ENCODE assay signal across 24 mouse cellular contexts in genomic region chr5:105055279-105055678, GRCm38 (mm10).
"Had no signal": no experiment of that assay in that cellular context is flagged by ENCODE, and none has a peak within 500 bp of the region (broad histone marks: within the 10 kb centered on the region; RNA-seq: fewer than 3 reads in every experiment).

No protein-coding gene starts in this region.

- H3K36me3 ChIP-seq: heart, embryonic 13.5 days; heart, embryonic 15.5 days; hindbrain, embryonic 13.5 days; hindbrain, embryonic 15.5 days; kidney, embryonic 15.5 days; limb, embryonic 13.5 days; limb, embryonic 15.5 days had no signal

- DNase-seq: gastrocnemius, postnatal 14 days; gastrocnemius, postnatal 36 days; heart, adult 18-20 months; heart, postnatal 14 days; heart, postnatal 36 days; kidney, adult 11 months; kidney, adult 2 months; kidney, adult 9 months; kidney, postnatal 14 days; kidney, postnatal 36 days; layer of hippocampus, adult 9-11 months; layer of hippocampus, postnatal 36 days; left cerebral cortex, postnatal 4 days had no signal

- H3K9me3 ChIP-seq: heart, embryonic 13.5 days; heart, embryonic 15.5 days; hindbrain, embryonic 13.5 days; hindbrain, embryonic 15.5 days; kidney, embryonic 15.5 days; limb, embryonic 13.5 days; limb, embryonic 15.5 days had no signal

- H3K4me1 ChIP-seq: heart, embryonic 13.5 days; heart, embryonic 15.5 days; hindbrain, embryonic 13.5 days; hindbrain, embryonic 15.5 days; kidney, embryonic 15.5 days; limb, embryonic 13.5 days; limb, embryonic 15.5 days had no signal

- ATAC-seq: hindbrain, postnatal 0 days; intestine, embryonic 16.5 days had no signal

- H3K27ac ChIP-seq: heart, embryonic 13.5 days; heart, embryonic 15.5 days; hindbrain, embryonic 13.5 days; hindbrain, embryonic 15.5 days; hindbrain, postnatal 0 days; kidney, embryonic 15.5 days; kidney, postnatal 0 days; limb, embryonic 13.5 days; limb, embryonic 15.5 days had no signal

- H3K9ac ChIP-seq: heart, embryonic 13.5 days; heart, embryonic 15.5 days; hindbrain, embryonic 13.5 days; hindbrain, embryonic 15.5 days; kidney, embryonic 15.5 days; limb, embryonic 13.5 days; limb, embryonic 15.5 days had no signal

- H3K4me3 ChIP-seq: heart, embryonic 13.5 days; heart, embryonic 15.5 days; hindbrain, embryonic 13.5 days; hindbrain, embryonic 15.5 days; kidney, embryonic 15.5 days; limb, embryonic 13.5 days; limb, embryonic 15.5 days had no signal

- H3K27me3 ChIP-seq: heart, embryonic 13.5 days; heart, embryonic 15.5 days; hindbrain, embryonic 13.5 days; hindbrain, embryonic 15.5 days; kidney, embryonic 15.5 days; limb, embryonic 13.5 days; limb, embryonic 15.5 days had no signal

- H3K4me2 ChIP-seq: heart, embryonic 11.5 days; heart, embryonic 13.5 days; heart, embryonic 15.5 days; hindbrain, embryonic 13.5 days; hindbrain, embryonic 15.5 days; kidney, embryonic 15.5 days; limb, embryonic 13.5 days; limb, embryonic 15.5 days had no signal
